Mouse (Mus musculus): ENCODE measurements at regions not wholly inside any gene's neighbourhood (a gene's known extent, or its start where the extent isn't known, plus 50 kb on each side); places are given as distances from the start of the nearest gene placed in this dataset.

DNA sequence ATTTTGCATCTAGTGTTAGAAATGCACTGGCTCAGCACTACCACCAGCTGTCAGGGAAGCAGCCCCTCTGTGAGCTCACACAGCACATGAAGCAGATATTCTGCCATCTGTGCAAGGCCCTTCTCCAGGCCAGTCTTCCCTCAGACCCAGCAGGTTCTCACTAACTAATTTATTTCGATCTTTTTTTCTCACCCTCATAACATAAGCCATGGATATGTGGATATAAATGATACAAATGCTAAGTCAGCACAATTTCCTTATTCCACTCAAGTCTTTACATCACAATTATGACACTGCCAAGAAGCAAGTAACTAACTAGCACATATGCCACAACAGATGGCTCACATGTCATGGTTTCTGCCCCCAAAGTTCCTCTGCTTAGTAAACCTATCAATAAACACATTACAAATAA lies 182.3 kb upstream of the Sptlc3 start:
- TF ChIP-seq CTCF (IDR thresholded peaks at IDR 0.05; ENCODE audit: low read depth) (no peak), EP300 (optimal IDR thresholded peaks at IDR 0.05) (no peak)

Measured in stomach, postnatal 0 days (tissue).